Mouse (Mus musculus): ENCODE measurements around the gene Inpp4b. TPM values are rescaled to one million over a fixed set of nuclear protein-coding genes. Genes with fewer than 3 reads are reported as not detected.

Gene Inpp4b
- polyA plus RNA-seq, 1 experiment, result 1.9 TPM

DNA sequence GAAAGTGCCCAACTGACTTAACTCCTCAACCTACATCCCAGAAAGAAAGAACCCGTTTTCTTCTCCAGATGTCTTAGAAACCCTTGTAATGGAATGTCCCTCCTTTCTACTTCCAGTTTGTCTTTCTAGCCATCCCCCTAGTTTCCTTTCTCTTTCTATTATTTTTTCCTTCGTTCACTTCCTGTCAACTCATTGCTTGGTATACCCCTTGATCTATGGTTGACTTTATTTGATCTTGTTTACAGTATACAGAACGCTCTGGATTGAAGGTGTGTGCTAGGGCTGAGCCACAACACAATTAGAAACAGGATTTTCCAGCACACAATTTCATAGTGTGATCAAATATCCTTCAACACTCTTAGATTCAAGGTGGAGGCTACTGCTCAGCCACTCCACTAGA is 400.7 kb downstream of the Inpp4b start:
- H3K27ac ChIP-seq (ENCODE audit: insufficient read depth, low read depth, low read length), result no peak overlapping the region
- no peaks in the 10 kb centered on the region for H3K27me3 ChIP-seq (replicated peaks; ENCODE audit: control insufficient read depth, insufficient read depth, low read length)
- TF ChIP-seq POLR2A (IDR thresholded peaks at IDR 0.05; ENCODE audit: low read depth, low read length) (no peak), CTCF (conservative IDR thresholded peaks at IDR 0.05; ENCODE audit: insufficient read depth, insufficient read length, low read depth, low read length) (no peak)
- DNase-seq, result no peak
- 80% methylated on average over 3 of the region's 3 CpGs for WGBS
- no peaks in the 10 kb centered on the region for H3K4me1 ChIP-seq (ENCODE audit: control insufficient read depth, insufficient read depth, low read length)
- no peaks in the 10 kb centered on the region for H3K36me3 ChIP-seq (ENCODE audit: control insufficient read depth, insufficient read depth, low read length)
- H3K4me3 ChIP-seq (ENCODE audit: insufficient read depth, low read depth, low read length), result no peak overlapping the region

DNA sequence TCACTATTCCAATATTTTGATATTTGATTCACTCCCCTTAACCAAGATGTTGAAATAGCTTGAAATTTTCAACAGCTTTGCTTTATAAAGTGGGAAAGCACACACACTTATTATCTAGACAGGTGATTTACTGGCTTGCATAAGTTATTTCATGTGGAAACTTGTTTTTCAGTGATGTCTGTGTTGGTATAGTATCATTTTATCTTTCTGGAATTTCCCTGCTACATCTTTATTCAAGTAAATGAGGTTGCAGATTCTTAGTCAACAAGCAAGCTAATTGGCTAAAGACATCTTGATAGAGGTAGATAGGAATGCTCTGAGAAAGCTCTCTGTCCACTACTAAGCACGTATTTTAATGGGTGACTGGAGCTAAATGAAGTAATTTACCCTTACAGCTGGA is 403.1 kb downstream of the Inpp4b start:
- WGBS, result 51% methylated on average over 1 of the region's 1 CpGs
- Histone ChIP-seq H3K36me3 (ENCODE audit: control insufficient read depth, insufficient read depth, low read length) (no peaks in the 10 kb centered on the region), H3K4me3 (ENCODE audit: insufficient read depth, low read depth, low read length) (no peak overlapping the region), H3K27me3 (replicated peaks; ENCODE audit: control insufficient read depth, insufficient read depth, low read length) (no peaks in the 10 kb centered on the region), H3K4me1 (ENCODE audit: control insufficient read depth, insufficient read depth, low read length) (no peaks in the 10 kb centered on the region), H3K27ac (ENCODE audit: insufficient read depth, low read depth, low read length) (no peak overlapping the region)
- DNase-seq, result no peak
- TF ChIP-seq POLR2A (IDR thresholded peaks at IDR 0.05; ENCODE audit: low read depth, low read length), result no peak

DNA sequence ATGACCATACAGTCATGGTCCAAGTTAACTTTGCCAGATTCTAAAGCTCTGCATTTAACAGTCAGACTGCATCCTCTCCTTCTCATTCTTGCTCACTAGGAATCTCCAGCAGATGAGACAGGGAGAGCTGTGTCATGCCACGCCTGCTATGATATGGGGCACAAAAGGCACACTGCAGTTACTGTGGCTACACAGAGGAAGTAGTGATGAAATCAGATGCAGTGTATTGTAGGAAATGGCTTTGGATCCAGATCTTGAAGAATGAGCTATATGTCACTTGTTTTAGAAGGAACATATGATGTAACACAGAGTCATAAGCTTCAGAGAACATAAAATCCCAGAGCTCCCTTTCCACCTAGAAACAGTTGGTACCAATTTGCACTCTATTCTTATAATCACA is 408.8 kb downstream of the Inpp4b start:
- Histone ChIP-seq H3K27me3 (replicated peaks; ENCODE audit: control insufficient read depth, insufficient read depth, low read length) (no peaks in the 10 kb centered on the region), H3K4me3 (ENCODE audit: insufficient read depth, low read depth, low read length) (no peak overlapping the region), H3K4me1 (ENCODE audit: control insufficient read depth, insufficient read depth, low read length) (no peaks in the 10 kb centered on the region), H3K36me3 (ENCODE audit: control insufficient read depth, insufficient read depth, low read length) (no peaks in the 10 kb centered on the region), H3K27ac (ENCODE audit: insufficient read depth, low read depth, low read length) (no peak overlapping the region)
- WGBS, result 79% methylated on average over 1 of the region's 1 CpGs
- no peak for DNase-seq
- TF ChIP-seq CTCF (conservative IDR thresholded peaks at IDR 0.05; ENCODE audit: insufficient read depth, insufficient read length, low read depth, low read length) (no peak), POLR2A (IDR thresholded peaks at IDR 0.05; ENCODE audit: low read depth, low read length) (no peak)

DNA sequence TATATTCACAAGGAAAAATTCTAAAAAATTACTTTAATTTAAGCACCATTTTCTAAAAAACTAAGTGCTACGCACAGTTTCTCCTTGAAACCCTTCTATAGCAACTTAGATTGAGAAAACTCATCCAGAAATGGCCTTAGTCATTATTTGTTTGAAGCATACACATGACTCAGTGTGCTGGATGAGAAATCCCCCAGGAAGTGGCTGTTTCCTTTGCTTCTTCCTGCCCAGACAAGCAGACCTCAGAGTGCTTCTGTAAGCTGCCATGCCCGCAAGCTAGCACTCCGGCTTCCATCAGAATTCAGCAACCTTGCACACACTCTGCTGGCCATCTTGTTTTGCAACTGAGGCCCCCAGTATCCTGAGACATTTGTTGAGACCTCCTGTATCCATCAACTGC is 414.3 kb downstream of the Inpp4b start:
- Histone ChIP-seq H3K27ac (ENCODE audit: insufficient read depth, low read depth, low read length) (no peak overlapping the region), H3K36me3 (ENCODE audit: control insufficient read depth, insufficient read depth, low read length) (no peaks in the 10 kb centered on the region), H3K4me1 (ENCODE audit: control insufficient read depth, insufficient read depth, low read length) (no peaks in the 10 kb centered on the region), H3K27me3 (replicated peaks; ENCODE audit: control insufficient read depth, insufficient read depth, low read length) (no peaks in the 10 kb centered on the region), H3K4me3 (ENCODE audit: insufficient read depth, low read depth, low read length) (no peak overlapping the region)
- 76% methylated on average over 3 of the region's 3 CpGs for WGBS
- DNase-seq, result peak; percentile 17
- TF ChIP-seq POLR2A (IDR thresholded peaks at IDR 0.05; ENCODE audit: low read depth, low read length), result no peak
- no peak for TF ChIP-seq CTCF (conservative IDR thresholded peaks at IDR 0.05; ENCODE audit: insufficient read depth, insufficient read length, low read depth, low read length)

DNA sequence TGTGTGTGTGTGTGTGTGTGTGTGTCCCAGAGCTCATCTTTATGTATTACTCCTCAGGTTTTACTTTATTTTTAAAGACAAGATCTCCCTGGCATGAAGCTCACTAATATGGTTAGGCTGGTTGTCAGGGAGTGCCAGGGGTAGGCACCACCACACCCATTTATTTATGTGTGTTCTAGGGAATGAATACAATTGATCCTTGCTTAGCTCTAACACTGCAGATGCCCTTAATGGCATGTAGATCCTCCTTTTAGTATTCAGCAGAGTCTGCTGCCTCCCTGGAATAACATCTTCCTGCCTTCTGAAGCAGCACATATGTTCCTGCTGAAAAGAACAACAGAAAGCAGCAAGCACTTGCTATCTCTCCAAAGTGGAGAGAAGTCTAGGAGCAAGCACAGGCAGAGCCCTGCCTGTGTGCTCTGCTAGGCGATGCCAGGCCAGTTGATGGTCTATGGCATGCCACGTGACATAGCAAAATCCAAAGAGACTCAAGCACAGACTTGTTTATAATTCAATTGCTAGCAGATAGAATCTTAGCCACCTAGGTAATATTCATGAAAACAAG is 415.3 kb downstream of the Inpp4b start:
- Histone ChIP-seq H3K27ac (ENCODE audit: insufficient read depth, low read depth, low read length) (no peak overlapping the region), H3K27me3 (replicated peaks; ENCODE audit: control insufficient read depth, insufficient read depth, low read length) (no peaks in the 10 kb centered on the region), H3K4me1 (ENCODE audit: control insufficient read depth, insufficient read depth, low read length) (no peaks in the 10 kb centered on the region), H3K36me3 (ENCODE audit: control insufficient read depth, insufficient read depth, low read length) (no peaks in the 10 kb centered on the region), H3K4me3 (ENCODE audit: insufficient read depth, low read depth, low read length) (no peak overlapping the region)
- TF ChIP-seq CTCF (conservative IDR thresholded peaks at IDR 0.05; ENCODE audit: insufficient read depth, insufficient read length, low read depth, low read length) (no peak), POLR2A (IDR thresholded peaks at IDR 0.05; ENCODE audit: low read depth, low read length) (no peak)
- DNase-seq, result no peak
- WGBS, result 95% methylated on average over 2 of the region's 2 CpGs

DNA sequence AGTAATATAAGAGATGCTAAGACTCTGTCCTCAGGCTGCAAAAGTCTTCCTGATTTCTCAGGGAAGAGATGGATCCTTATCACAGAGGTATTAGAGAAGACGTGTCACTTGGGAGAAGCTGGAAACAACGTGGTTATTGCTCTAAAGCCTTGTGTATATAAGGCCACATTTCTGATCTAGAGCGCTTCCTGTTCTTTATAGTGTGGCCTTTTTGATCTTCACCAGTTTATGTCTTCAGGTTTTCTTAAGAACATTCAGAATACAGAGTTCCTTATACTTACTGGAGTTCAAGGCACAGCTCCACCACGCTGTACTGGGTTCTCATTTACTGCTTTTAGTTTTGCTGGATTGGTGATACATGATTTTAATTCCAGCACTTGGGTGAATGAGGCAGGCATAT is 419.1 kb downstream of the Inpp4b start:
- no peak overlapping the region for H3K4me3 ChIP-seq (ENCODE audit: insufficient read depth, low read depth, low read length)
- DNase-seq, result no peak
- no peak overlapping the region for H3K27ac ChIP-seq (ENCODE audit: insufficient read depth, low read depth, low read length)
- no peaks in the 10 kb centered on the region for H3K36me3 ChIP-seq (ENCODE audit: control insufficient read depth, insufficient read depth, low read length)
- 80% methylated on average over 4 of the region's 4 CpGs for WGBS
- H3K27me3 ChIP-seq (replicated peaks; ENCODE audit: control insufficient read depth, insufficient read depth, low read length), result no peaks in the 10 kb centered on the region
- no peak for TF ChIP-seq CTCF (conservative IDR thresholded peaks at IDR 0.05; ENCODE audit: insufficient read depth, insufficient read length, low read depth, low read length)
- TF ChIP-seq POLR2A (IDR thresholded peaks at IDR 0.05; ENCODE audit: low read depth, low read length), result no peak
- H3K4me1 ChIP-seq (ENCODE audit: control insufficient read depth, insufficient read depth, low read length), result no peaks in the 10 kb centered on the region

DNA sequence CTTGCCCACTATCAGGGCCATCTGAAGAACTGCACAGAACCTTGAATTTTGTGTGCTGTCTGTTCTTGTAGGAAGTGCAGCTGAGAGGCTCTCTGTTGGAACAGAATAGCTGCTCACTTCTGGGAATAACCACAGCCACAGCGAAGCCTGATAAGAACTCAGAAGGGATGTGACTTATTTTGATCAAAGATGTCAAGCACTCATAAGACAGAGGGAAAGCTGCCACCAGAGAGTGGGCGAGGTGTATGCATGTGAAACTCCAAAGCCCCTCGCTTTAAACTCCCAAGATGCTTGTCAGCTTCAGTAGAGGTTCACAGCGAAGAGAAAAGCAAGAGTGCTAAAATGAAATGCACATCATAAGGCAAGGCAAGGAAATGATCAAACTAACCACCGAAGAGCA is 423.7 kb downstream of the Inpp4b start:
- H3K27ac ChIP-seq (ENCODE audit: insufficient read depth, low read depth, low read length), result no peak overlapping the region
- no peaks in the 10 kb centered on the region for H3K27me3 ChIP-seq (replicated peaks; ENCODE audit: control insufficient read depth, insufficient read depth, low read length)
- TF ChIP-seq CTCF (conservative IDR thresholded peaks at IDR 0.05; ENCODE audit: insufficient read depth, insufficient read length, low read depth, low read length) (no peak), POLR2A (IDR thresholded peaks at IDR 0.05; ENCODE audit: low read depth, low read length) (no peak)
- H3K36me3 ChIP-seq (ENCODE audit: control insufficient read depth, insufficient read depth, low read length), result no peaks in the 10 kb centered on the region
- DNase-seq, result no peak
- no peaks in the 10 kb centered on the region for H3K4me1 ChIP-seq (ENCODE audit: control insufficient read depth, insufficient read depth, low read length)
- H3K4me3 ChIP-seq (ENCODE audit: insufficient read depth, low read depth, low read length), result no peak overlapping the region
- 94% methylated on average over 5 of the region's 5 CpGs for WGBS
